Mouse (Mus musculus) liver, embryonic 14.5 days (tissue): ENCODE results near the gene Lrg1. TPM values are rescaled to one million over a fixed set of nuclear protein-coding genes. Genes with fewer than 3 reads are reported as not detected.

Source experiments
- ATAC-seq: fragments of 200-750 bp; cut with Nextera tagmentation; 2 replicates; pipeline ENCODE4 v1.8.0; 2017; ENCODE audit warnings: moderate number of reproducible peaks, mild to moderate bottlenecking, moderate library complexity; ENCODE audit not compliant: insufficient read depth
- DNase-seq, 3 experiments: peaks; one replicate each; pipeline ENCODE4 v3.0.0-alpha.2; 2012 to 2013; ENCODE audit warnings: low read depth in 3 of 3, low spot score in 3 of 3
- H3K27ac ChIP-seq: fragments of 300-500 bp; sonication (generic); 2 replicates; pipeline ENCODE4 v1.5.1; 2014; ENCODE audit warnings: moderate library complexity, mild to moderate bottlenecking, control low read depth, inconsistent platforms
- H3K27me3 ChIP-seq: fragments of 300-500 bp; sonication (generic); 2 replicates; pipeline ENCODE4 v1.6.1; 2014; ENCODE audit warnings: mild to moderate bottlenecking, low read length, moderate library complexity; ENCODE audit not compliant: control insufficient read depth, insufficient read depth
- H3K36me3 ChIP-seq: fragments of 300-500 bp; sonication (generic); replicated peaks from 2 replicates; pipeline ENCODE4 v1.6.1; 2014; ENCODE audit warnings: low read depth; ENCODE audit not compliant: control insufficient read depth, insufficient read depth
- H3K4me1 ChIP-seq, 2 experiments: fragments of 200-500 bp in 1 of 2; fragments of 300-500 bp in 1 of 2; sonication (generic) in 1 of 2; replicated peaks; 2 replicates each; pipeline ENCODE4 v1.6.1; 2012 to 2014; ENCODE audit warnings: antibody characterized with exemption in 1 of 2, inconsistent platforms in 1 of 2, low read length in 1 of 2; ENCODE audit not compliant: control insufficient read depth in 2 of 2, insufficient read depth in 2 of 2
- H3K4me2 ChIP-seq: fragments of 300-500 bp; sonication (generic); 2 replicates; pipeline ENCODE4 v1.6.1; 2014; ENCODE audit warnings: low read depth, mild to moderate bottlenecking, control low read depth, moderate library complexity
- H3K4me3 ChIP-seq, 2 experiments: fragments of 200-500 bp in 1 of 2; fragments of 300-500 bp in 1 of 2; sonication (generic) in 1 of 2; 2 replicates each; pipeline ENCODE4 v1.5.1; 2012 to 2014; ENCODE audit warnings: low read depth in 2 of 2, low read length in 2 of 2, mild to moderate bottlenecking in 2 of 2, control low read depth in 1 of 2, inconsistent platforms in 1 of 2, moderate library complexity in 1 of 2; ENCODE audit not compliant: insufficient read depth in 1 of 2
- H3K9ac ChIP-seq: fragments of 300-500 bp; sonication (generic); replicated peaks from 2 replicates; pipeline ENCODE4 v1.6.1; 2014; ENCODE audit warnings: mild to moderate bottlenecking, control low read depth, moderate library complexity
- H3K9me3 ChIP-seq: fragments of 300-500 bp; sonication (generic); 2 replicates; pipeline ENCODE4 v1.6.1; 2016; ENCODE audit warnings: low read length, mixed read lengths; ENCODE audit not compliant: control insufficient read depth
- CTCF ChIP-seq: IDR thresholded peaks from 2 replicates; pipeline ENCODE4 v1.5.1; 2016; ENCODE audit warnings: antibody characterized with exemption, low read depth, control low read depth
- EP300 ChIP-seq: IDR thresholded peaks from 2 replicates; pipeline ENCODE4 v1.6.1; 2016; ENCODE audit warnings: antibody characterized with exemption, low read depth
- WGBS: fragments of 180-500 bp; shearing (Covaris S2); extraction: QIAGEN DNeasy Blood & Tissue Kit; methylation state at CpG from one replicate; pipeline ENCODE4 v1.1.7; 2014; ENCODE audit not compliant: insufficient replicate concordance; 5-methylcytosine and 5-hydroxymethylcytosine counted together
- polyA plus RNA-seq, 2 experiments: library from polyadenylated mRNA; depleted of rRNA in 1 of 2; stranded (reverse) in 1 of 2; unstranded in 1 of 2; fragments of >200 nt; fragmentation: Nextera tagmentation in 1 of 2; extraction: Ambion mirVana in 1 of 2; gene quantifications; 2 replicates each; pipeline versions ENCODE4 v1.2.1 to v1.2.3; 2012 to 2014

Gene Lrg1
- polyA plus RNA-seq (2012; rRNA removed) = 0.09 and 0.10 TPM in 2 replicates
- polyA plus RNA-seq (2014; fragmentation: Nextera tagmentation; extraction: Ambion mirVana) = 0.29 and 0.67 TPM in 2 replicates

- no peaks in the 10 kb centered on the region for H3K4me1 ChIP-seq
- ATAC-seq (no peak), DNase-seq (no peak)
- peaks cover 4% of the 10 kb centered on the region; the same call in 1 of the 2 replicates for H3K9me3 ChIP-seq
- H3K9ac ChIP-seq = no peak within 1 kb of the TSS
- no peak within 1 kb of the TSS for H3K4me2 ChIP-seq
- H3K36me3 ChIP-seq = no peaks in the 10 kb centered on the region
- no peak within 1 kb of the TSS for H3K4me3 ChIP-seq
- TF ChIP-seq CTCF = no peak
- no peak for TF ChIP-seq EP300
- H3K27ac ChIP-seq = no peak within 1 kb of the TSS
- 28% methylated on average over 2 of the region's 2 CpGs for WGBS
- H3K27me3 ChIP-seq = peaks cover 40% of the 10 kb centered on the region
Observed at GRCm38 (mm10) chr17:56121826-56122225, at the start of gene Lrg1. Lrg1 (minus strand) TSS chr17:56122001.

GRCm38 (mm10) chr17:56171456-56171855 is 49.7 kb upstream of the Lrg1 start:
- Histone ChIP-seq H3K9ac (no peak overlapping the region), H3K27me3 (no peaks in the 10 kb centered on the region), H3K36me3 (peaks cover 3% of the 10 kb centered on the region; the same call in 1 of the 2 replicates), H3K9me3 (no peaks in the 10 kb centered on the region), H3K27ac (no peak overlapping the region), H3K4me3 (no peak overlapping the region), H3K4me1 (no peaks in the 10 kb centered on the region; a peak in 1 of 4 replicates), H3K4me2 (no peak overlapping the region)
- ATAC-seq = no peak
- no peak for DNase-seq
- 57% methylated on average over 9 of the region's 9 CpGs for WGBS
- no peak for TF ChIP-seq EP300
- no peak for TF ChIP-seq CTCF

- WGBS = 52% methylated on average over 10 of the region's 10 CpGs
- H3K27ac ChIP-seq = no peak overlapping the region
- no peaks in the 10 kb centered on the region for H3K9me3 ChIP-seq
- H3K36me3 ChIP-seq = no peaks in the 10 kb centered on the region
- H3K4me1 ChIP-seq = no peaks in the 10 kb centered on the region; a peak in 1 of 4 replicates
- H3K4me2 ChIP-seq = no peak overlapping the region
- no peak overlapping the region for H3K9ac ChIP-seq
- H3K4me3 ChIP-seq = no peak overlapping the region
- TF ChIP-seq CTCF (no peak), EP300 (no peak)
- H3K27me3 ChIP-seq = no peaks in the 10 kb centered on the region
- DNase-seq (no peak), ATAC-seq (no peak)
Observed at GRCm38 (mm10) chr17:56170636-56171035, 48.8 kb upstream of the Lrg1 start.

- H3K27ac ChIP-seq = no peak overlapping the region
- no peak overlapping the region for H3K9ac ChIP-seq
- no peaks in the 10 kb centered on the region for H3K9me3 ChIP-seq
- no peak for DNase-seq
- no peaks in the 10 kb centered on the region for H3K27me3 ChIP-seq
- 36% methylated on average over 6 of the region's 6 CpGs for WGBS
- no peak for TF ChIP-seq EP300
- no peak for TF ChIP-seq CTCF
- H3K4me3 ChIP-seq = no peak overlapping the region
- H3K4me1 ChIP-seq = no peaks in the 10 kb centered on the region; a peak in 1 of 4 replicates
- no peak overlapping the region for H3K4me2 ChIP-seq
- ATAC-seq = peak; percentile 27
- no peaks in the 10 kb centered on the region for H3K36me3 ChIP-seq
Observed at GRCm38 (mm10) chr17:56169830-56170229, 48.0 kb upstream of the Lrg1 start.

GRCm38 (mm10) chr17:56165671-56166070 is 43.9 kb upstream of the Lrg1 start:
- Histone ChIP-seq H3K27me3 (no peaks in the 10 kb centered on the region), H3K9ac (no peak overlapping the region), H3K4me1 (peaks cover 0 to 9% of the 10 kb centered on the region in 2 experiments; a peak in 2 of 4 replicates), H3K27ac (no peak overlapping the region), H3K36me3 (no peaks in the 10 kb centered on the region), H3K4me2 (no peak overlapping the region), H3K4me3 (no peak overlapping the region), H3K9me3 (no peaks in the 10 kb centered on the region)
- ATAC-seq (no peak), DNase-seq (no peak)
- 65% methylated on average over 11 of the region's 11 CpGs for WGBS
- no peak for TF ChIP-seq EP300
- TF ChIP-seq CTCF = no peak
